Mouse (Mus musculus): ENCODE data around the gene Npm1.

GRCm38 (mm10) chr11:33147171-33147571 is 15.8 kb downstream of the Npm1 start, which contains the start of gene Fgf18:
- TF ChIP-seq CTCF (IDR thresholded peaks at IDR 0.05; ENCODE audit: low read depth) (no peak), EP300 (IDR thresholded peaks at IDR 0.05; ENCODE audit: low read depth) (no peak)

Data from heart, postnatal 0 days (tissue).